Mouse (Mus musculus) cortical plate, adult 2 months (tissue): ENCODE measurements around the gene Olfr1368.

Experiments used
- CTCF ChIP-seq: fragments of 200-500 bp; IDR thresholded peaks from 2 replicates; pipeline ENCODE4 v1.5.1; 2011; ENCODE audit warnings: mild to moderate bottlenecking, control low read depth, low read length; ENCODE audit not compliant: insufficient read depth; ENCODE audit errors: extremely low read depth
- POLR2A ChIP-seq: fragments of 200-500 bp; IDR thresholded peaks from 2 replicates; pipeline ENCODE4 v1.6.1; 2011; ENCODE audit warnings: mild to moderate bottlenecking, low read length, control low read depth; ENCODE audit not compliant: insufficient read depth; ENCODE audit errors: extremely low read depth

- TF ChIP-seq POLR2A, result no peak
- peak; percentile 28; the same call in 1 of the 2 replicates for TF ChIP-seq CTCF
These were observed 26.0 kb upstream of the Olfr1368 start for GRCm38 (mm10) chr13:21171600-21172150.
